Mouse (Mus musculus) forebrain, embryonic 14.5 days (tissue): ENCODE measurements at regions not wholly inside any gene's neighbourhood (a gene's known extent, or its start where the extent isn't known, plus 50 kb on each side); places are given as distances from the start of the nearest gene placed in this dataset.

ENCODE experiments used
- ATAC-seq: fragments of 200-750 bp; cut with Nextera tagmentation; 2 replicates; pipeline ENCODE4 v1.8.0; 2017; ENCODE audit warnings: mild to moderate bottlenecking, moderate library complexity
- DNase-seq: peaks from one replicate; pipeline ENCODE4 v3.0.0-alpha.2; 2015; ENCODE audit warnings: low spot score
- H3K27ac ChIP-seq: fragments of 300-500 bp; sonication (generic); 2 replicates; pipeline ENCODE4 v1.5.1; 2014; ENCODE audit warnings: low read depth, mild to moderate bottlenecking, control low read depth, low read length, moderate library complexity
- H3K27me3 ChIP-seq: fragments of 300-500 bp; sonication (generic); replicated peaks from 2 replicates; pipeline ENCODE4 v1.6.1; 2014; ENCODE audit warnings: low read length, control low read depth, mixed read lengths; ENCODE audit not compliant: control insufficient read depth, insufficient read depth
- H3K36me3 ChIP-seq: fragments of 300-500 bp; sonication (generic); 2 replicates; pipeline ENCODE4 v1.6.1; 2014; ENCODE audit warnings: low read length, control low read depth; ENCODE audit not compliant: control insufficient read depth, insufficient read depth
- H3K4me1 ChIP-seq: fragments of 300-500 bp; sonication (generic); 2 replicates; pipeline ENCODE4 v1.6.1; 2014; ENCODE audit warnings: antibody characterized with exemption, low read length, control low read depth; ENCODE audit not compliant: control insufficient read depth, insufficient read depth
- H3K4me2 ChIP-seq: fragments of 300-500 bp; sonication (generic); 2 replicates; pipeline ENCODE4 v1.6.1; 2014; ENCODE audit warnings: mild to moderate bottlenecking, control low read depth, low read length
- H3K4me3 ChIP-seq: fragments of 300-500 bp; sonication (generic); 2 replicates; pipeline ENCODE4 v1.5.1; 2014; ENCODE audit warnings: low read depth, low read length, control low read depth
- H3K9ac ChIP-seq: fragments of 300-500 bp; sonication (generic); 2 replicates; pipeline ENCODE4 v1.6.1; 2014; ENCODE audit warnings: mild to moderate bottlenecking, low read length, control low read depth, moderate library complexity
- H3K9me3 ChIP-seq: fragments of 300-500 bp; sonication (generic); replicated peaks from 2 replicates; pipeline ENCODE4 v1.6.1; 2016; ENCODE audit warnings: low read length, control low read depth, mixed read lengths; ENCODE audit not compliant: control insufficient read depth
- WGBS: fragments of 180-500 bp; shearing (Covaris S2); extraction: QIAGEN DNeasy Blood & Tissue Kit; methylation state at CpG from one replicate; pipeline ENCODE4 v1.1.7; 2014; 5-methylcytosine and 5-hydroxymethylcytosine counted together

- Histone ChIP-seq H3K4me2 (no peak overlapping the region), H3K27me3 (no peaks in the 10 kb centered on the region), H3K36me3 (no peaks in the 10 kb centered on the region), H3K9me3 (no peaks in the 10 kb centered on the region), H3K27ac (no peak overlapping the region), H3K4me1 (no peaks in the 10 kb centered on the region), H3K4me3 (no peak overlapping the region), H3K9ac (no peak overlapping the region)
- DNase-seq (no peak), ATAC-seq (no peak)
- 97% methylated on average over 3 of the region's 3 CpGs for WGBS
Observed at GRCm38 (mm10) chr6:19755647-19756046, 889.5 kb downstream of the Ankrd7 start.

- Histone ChIP-seq H3K4me2 (no peak overlapping the region), H3K4me3 (no peak overlapping the region), H3K27ac (no peak overlapping the region), H3K9ac (no peak overlapping the region), H3K27me3 (no peaks in the 10 kb centered on the region), H3K9me3 (no peaks in the 10 kb centered on the region), H3K36me3 (no peaks in the 10 kb centered on the region), H3K4me1 (no peaks in the 10 kb centered on the region)
- 100% methylated on average over 1 of the region's 1 CpGs for WGBS
- DNase-seq (peak; percentile 55), ATAC-seq (no peak)
Observed at GRCm38 (mm10) chr6:19765410-19765809, 899.3 kb downstream of the Ankrd7 start.
